Mouse (Mus musculus) C2C12 (cell line): ENCODE results near the gene Map3k6. TPM values are rescaled to one million over a fixed set of nuclear protein-coding genes. Genes with fewer than 3 reads are reported as not detected.

Experiments used
- H3K27me3 ChIP-seq: one replicate; pipeline ENCODE4 v1.6.1; 2011; ENCODE audit not compliant: control insufficient read depth, insufficient read depth, insufficient read length
- H3K36me3 ChIP-seq: one replicate; pipeline ENCODE4 v1.6.1; 2011; ENCODE audit not compliant: control insufficient read depth, insufficient read depth
- H3K4me3 ChIP-seq: one replicate; pipeline ENCODE4 v1.5.1; 2011; ENCODE audit warnings: mild to moderate bottlenecking, control low read depth; ENCODE audit not compliant: poor library complexity, insufficient read depth, severe bottlenecking
- H3K79me2 ChIP-seq: one replicate; pipeline ENCODE4 v1.6.1; 2011; ENCODE audit not compliant: control insufficient read depth, insufficient read depth
- H3K79me3 ChIP-seq: one replicate; pipeline ENCODE4 v1.6.1; 2011; ENCODE audit warnings: low read depth, control low read depth
- H3ac ChIP-seq: one replicate; pipeline ENCODE3; 2011; ENCODE audit warnings: low read depth; ENCODE audit not compliant: control insufficient read depth, insufficient read length
- CEBPB ChIP-seq: IDR thresholded peaks from one replicate; pipeline ENCODE4 v1.6.1; 2011; ENCODE audit warnings: low read depth, mild to moderate bottlenecking, control low read depth, moderate library complexity
- CTCF ChIP-seq: IDR thresholded peaks from one replicate; pipeline ENCODE4 v1.5.1; 2011; ENCODE audit not compliant: control insufficient read depth, insufficient read depth, insufficient read length
- FOSL1 ChIP-seq: IDR thresholded peaks from one replicate; pipeline ENCODE4 v1.8.0; 2011; ENCODE audit warnings: mild to moderate bottlenecking, low read length; ENCODE audit not compliant: poor library complexity, insufficient read depth, severe bottlenecking
- MAX ChIP-seq: IDR thresholded peaks from one replicate; pipeline ENCODE4 v1.6.1; 2011; ENCODE audit warnings: mild to moderate bottlenecking, control low read depth
- MYOD1 ChIP-seq: IDR thresholded peaks from one replicate; pipeline ENCODE4 v1.6.1; 2011; ENCODE audit warnings: low read depth; ENCODE audit not compliant: control insufficient read depth, insufficient read length
- MYOG ChIP-seq: IDR thresholded peaks from one replicate; pipeline ENCODE4 v1.6.1; 2011; ENCODE audit not compliant: control insufficient read depth, insufficient read length; ENCODE audit errors: extremely low read depth
- USF1 ChIP-seq: IDR thresholded peaks from one replicate; pipeline ENCODE4 v1.6.1; 2011; ENCODE audit warnings: low read depth, mild to moderate bottlenecking, control low read depth, moderate library complexity
- polyA plus RNA-seq: library from polyadenylated mRNA; unstranded; fragments of >200 nt; fragmentation: generic; extraction: Trizol; gene quantifications from one replicate; pipeline ENCODE4 v1.2.1, GENCODE M21; 2012; ENCODE audit warnings: missing spikeins

The Map3k6 gene
- polyA plus RNA-seq, 1 experiment: 7.3 TPM

DNA sequence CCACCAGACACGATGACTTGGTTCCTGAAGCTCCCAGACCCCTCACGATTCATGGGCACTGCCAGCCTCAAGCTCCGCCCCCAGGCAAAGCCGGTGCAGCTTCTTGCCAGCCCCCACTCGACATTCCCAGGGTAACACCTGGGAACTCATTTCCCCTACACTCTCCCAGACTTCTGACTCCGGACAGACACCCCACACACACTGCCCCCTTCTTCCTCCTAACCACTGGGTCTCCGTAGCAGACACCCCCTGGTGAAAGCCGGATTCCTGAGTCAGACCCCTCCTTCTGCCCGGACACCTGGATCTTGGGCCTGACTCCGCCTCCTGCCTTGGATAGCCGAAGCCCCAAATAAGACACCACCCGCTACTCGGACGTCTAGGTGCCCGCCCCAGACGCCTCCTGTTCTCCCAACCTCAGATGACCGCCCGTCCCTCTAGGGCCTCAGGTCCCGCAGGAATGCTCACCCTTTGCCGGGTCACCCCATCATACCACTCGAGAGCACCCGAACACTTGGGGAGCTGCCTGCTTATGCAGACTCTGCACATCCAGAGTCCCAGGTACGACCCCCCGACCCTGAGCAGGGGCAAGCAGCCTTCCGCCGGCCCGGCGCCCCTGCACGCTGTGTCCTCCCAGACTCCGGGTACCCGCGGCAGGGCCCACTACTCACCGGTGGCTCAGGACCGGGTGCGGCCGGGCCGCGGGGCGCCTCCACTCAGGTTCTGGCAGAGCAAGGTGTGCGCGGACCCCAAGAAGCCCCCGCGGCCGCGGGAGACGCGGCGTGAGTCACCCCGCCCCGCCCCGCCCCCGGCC lies 28.7 kb upstream of the Map3k6 start, which contains the start of the genes Cd164l2 and Gpr3:
Gene Cd164l2 (plus strand): TSS at position 381 of the 811 bp plus-strand sequence.
Gene Gpr3 (minus strand): TSS at position 786 of the 811 bp plus-strand sequence.
- Histone ChIP-seq H3K79me3 (no peaks in the 10 kb centered on the region), H3ac (peak within 1 kb of the TSS; percentile 86), H3K4me3 (peak within 1 kb of the TSS; percentile 34), H3K79me2 (no peaks in the 10 kb centered on the region), H3K27me3 (no peaks in the 10 kb centered on the region), H3K36me3 (no peaks in the 10 kb centered on the region)
- TF ChIP-seq CEBPB (no peak), MAX (no peak), MYOG (no peak), MYOD1 (no peak), USF1 (no peak), FOSL1 (no peak), CTCF (no peak)

DNA sequence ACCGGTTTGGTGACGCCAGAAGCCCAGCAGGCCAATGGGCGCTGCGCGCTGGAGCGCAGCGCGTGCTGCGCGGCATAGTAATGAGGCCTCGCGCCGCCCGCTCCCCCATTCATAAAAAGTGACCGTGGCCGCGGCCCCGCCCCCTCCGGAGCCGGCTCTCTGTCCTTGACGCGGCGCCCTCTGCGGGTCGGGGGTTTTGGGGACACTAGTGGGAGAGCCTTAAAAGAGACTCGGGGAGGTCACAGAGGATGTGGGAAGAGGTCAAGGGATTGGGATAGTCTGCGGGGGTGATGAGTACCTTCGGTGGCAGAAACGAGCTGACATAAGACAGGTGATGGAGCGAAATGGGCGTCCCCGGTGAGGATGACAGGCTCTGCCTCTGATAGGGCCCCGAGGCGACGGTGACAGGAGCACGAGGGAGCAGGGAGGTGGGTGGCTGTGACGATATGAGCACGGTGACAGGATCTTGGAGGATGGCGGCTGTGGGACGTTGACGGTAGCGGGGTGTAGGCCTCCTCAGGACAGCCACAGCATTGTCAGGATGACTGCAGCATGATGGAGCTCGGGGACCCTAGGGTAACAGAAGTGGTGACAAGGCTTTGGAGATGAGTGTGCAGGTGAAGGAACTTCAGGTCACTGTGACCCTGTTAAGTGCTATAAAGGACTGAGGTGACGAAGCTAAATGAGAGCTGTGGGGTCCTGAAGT lies 27.9 kb upstream of the Map3k6 start:
- H3K27me3 ChIP-seq: no peaks in the 10 kb centered on the region
- TF ChIP-seq CEBPB: no peak
- peak; percentile 64 for TF ChIP-seq MAX
- TF ChIP-seq CTCF: no peak
- no peak for TF ChIP-seq MYOD1

DNA sequence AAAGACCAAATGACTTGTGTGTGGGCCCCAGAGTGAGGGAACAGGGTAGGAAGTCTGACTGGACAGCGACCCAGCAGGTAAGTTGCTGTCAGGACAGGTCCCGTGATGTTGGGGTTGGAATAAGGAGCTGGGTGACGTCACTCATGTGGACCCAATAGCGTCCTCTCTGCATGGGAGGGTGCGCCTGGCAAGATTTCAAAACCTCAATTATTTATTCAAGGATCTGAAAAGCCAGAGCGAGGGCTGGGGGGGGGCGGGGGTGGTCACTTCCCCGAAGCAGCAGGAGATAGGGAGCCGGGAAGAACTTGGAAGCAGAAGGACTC lies 27.4 kb upstream of the Map3k6 start:
- no peaks in the 10 kb centered on the region for H3K79me3 ChIP-seq
- no peaks in the 10 kb centered on the region for H3K79me2 ChIP-seq
- H3ac ChIP-seq: no peak overlapping the region
- no peaks in the 10 kb centered on the region for H3K27me3 ChIP-seq
- H3K4me3 ChIP-seq: no peak overlapping the region
- no peaks in the 10 kb centered on the region for H3K36me3 ChIP-seq
- TF ChIP-seq USF1: no peak
- TF ChIP-seq CTCF: no peak
- TF ChIP-seq MAX: no peak
- no peak for TF ChIP-seq CEBPB
- no peak for TF ChIP-seq MYOG
- no peak for TF ChIP-seq FOSL1
- no peak for TF ChIP-seq MYOD1

More for the DNA sequence above, 27.9 kb upstream of the Map3k6 start:
- H3ac ChIP-seq: peak overlapping the region; percentile 30
- H3K79me2 ChIP-seq: no peaks in the 10 kb centered on the region
- H3K79me3 ChIP-seq: no peaks in the 10 kb centered on the region
- H3K4me3 ChIP-seq: peak overlapping the region; percentile 34
- no peaks in the 10 kb centered on the region for H3K36me3 ChIP-seq

DNA sequence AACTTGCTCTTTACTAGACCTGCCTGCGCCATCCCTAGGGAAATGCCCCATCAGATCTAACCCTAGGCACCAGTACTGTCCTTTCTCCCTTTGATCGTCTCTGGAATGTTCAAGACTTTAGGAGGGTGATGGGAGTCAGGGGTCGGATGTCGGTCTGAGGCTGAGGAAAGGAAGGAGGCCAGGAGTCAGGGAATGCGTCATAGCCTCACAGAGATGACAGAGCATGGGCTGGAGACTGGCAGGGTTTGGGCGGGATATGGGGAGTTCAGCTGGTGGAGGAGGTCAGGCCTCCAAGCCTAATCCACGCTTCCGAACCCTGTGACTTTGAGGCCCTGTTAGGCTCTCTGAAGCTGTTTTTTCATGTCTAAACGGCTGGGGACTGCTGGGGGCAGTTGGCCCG lies 27.0 kb upstream of the Map3k6 start:
- H3K27me3 ChIP-seq: no peaks in the 10 kb centered on the region
- no peaks in the 10 kb centered on the region for H3K36me3 ChIP-seq
- H3ac ChIP-seq: peak overlapping the region; percentile 41

DNA sequence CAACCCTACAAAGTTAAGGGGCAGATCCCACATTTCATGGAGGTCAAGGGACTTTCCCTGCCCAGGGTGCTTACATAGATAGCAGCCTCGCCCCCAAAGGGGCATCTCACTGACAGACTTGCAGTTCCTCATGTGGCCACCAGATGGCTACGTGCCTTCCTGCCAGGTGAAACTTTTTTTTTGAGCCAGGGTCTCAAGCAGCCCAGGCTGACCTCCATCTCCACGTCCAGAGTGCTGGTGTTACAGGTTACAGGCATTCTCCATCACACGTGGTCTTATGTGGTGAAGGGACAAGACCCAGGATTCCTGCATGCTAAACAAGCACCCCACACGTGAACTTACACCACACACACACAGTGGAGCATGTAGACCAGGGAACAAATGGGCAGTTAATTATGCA lies 23.0 kb upstream of the Map3k6 start:
- TF ChIP-seq FOSL1 (no peak), MYOG (no peak), CEBPB (no peak), MYOD1 (no peak), USF1 (peak; percentile 59), MAX (no peak), CTCF (peak; percentile 52)
- Histone ChIP-seq H3K27me3 (peaks cover 29% of the 10 kb centered on the region), H3K36me3 (no peaks in the 10 kb centered on the region), H3K79me3 (no peaks in the 10 kb centered on the region), H3K4me3 (no peak overlapping the region), H3ac (no peak overlapping the region), H3K79me2 (no peaks in the 10 kb centered on the region)

More for the DNA sequence above, 27.0 kb upstream of the Map3k6 start:
- no peak for TF ChIP-seq CEBPB
- Histone ChIP-seq H3K4me3 (no peak overlapping the region), H3K79me3 (no peaks in the 10 kb centered on the region), H3K79me2 (no peaks in the 10 kb centered on the region)

DNA sequence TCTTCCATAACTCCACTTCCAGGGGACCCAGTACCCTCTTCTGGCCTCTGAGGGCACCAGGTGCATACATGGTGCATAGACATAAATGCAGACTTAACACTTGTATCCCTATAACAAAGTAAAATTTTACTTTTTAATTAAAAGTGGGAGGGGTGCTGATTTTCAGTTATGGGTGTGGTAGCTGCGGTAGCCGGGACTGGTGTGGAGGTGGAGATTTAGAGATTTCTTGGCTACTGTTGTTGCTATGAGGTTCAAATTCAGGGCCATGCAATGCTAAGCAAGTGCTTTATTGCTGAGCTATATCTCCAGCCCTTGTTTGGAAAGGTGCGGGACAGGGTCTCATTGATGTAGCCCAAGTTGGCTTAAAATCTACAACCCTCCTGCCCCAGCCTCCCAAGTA lies 21.9 kb upstream of the Map3k6 start:
- TF ChIP-seq CTCF: no peak
- no peak for TF ChIP-seq MYOG
- TF ChIP-seq MYOD1: no peak
- TF ChIP-seq MAX: no peak
- TF ChIP-seq CEBPB: no peak
- no peak for TF ChIP-seq FOSL1
- TF ChIP-seq USF1: no peak
- Histone ChIP-seq H3K79me2 (no peaks in the 10 kb centered on the region), H3K27me3 (peaks cover 40% of the 10 kb centered on the region)

More for the DNA sequence above, 21.9 kb upstream of the Map3k6 start:
- Histone ChIP-seq H3K4me3 (no peak overlapping the region), H3K79me3 (no peaks in the 10 kb centered on the region), H3ac (no peak overlapping the region), H3K36me3 (no peaks in the 10 kb centered on the region)
